Mouse (Mus musculus): ENCODE measurements around the gene Nectin1.

GRCm38 (mm10) chr9:43738480-43739084, 5.2 kb upstream of the Nectin1 start:
- TF ChIP-seq POLR2A (IDR thresholded peaks at IDR 0.05; ENCODE audit: borderline replicate concordance, extremely low read depth, low read depth, low read length) (no peak), CTCF (IDR thresholded peaks at IDR 0.05; ENCODE audit: insufficient read depth, low read length) (no peak)

Data from lung, adult 2 months (tissue).